Mouse (Mus musculus) adrenal gland, adult 8-10 months (tissue): Measurements from ENCODE around the gene Npr3. TPM values are rescaled to one million over a fixed set of nuclear protein-coding genes. Genes with fewer than 3 reads are reported as not detected.

ENCODE experiments used
- total RNA-seq, 4 experiments: library from RNA; stranded (reverse); gene quantifications; 2 replicates each; pipeline ENCODE4 v1.2.4; 2022

Npr3 gene
- total RNA-seq, 4 experiments from 2014 or later: 12.6 to 98.6 (median 31.9) TPM

Other genes with a start within 250 kb of the Npr3 start
- 100 to 1,000 TPM; 132 to 209 (median 154) TPM for gene Sub1, start 89.7 kb upstream of the Npr3 start, total RNA-seq
- gene Zfr, start 210.5 kb upstream of the Npr3 start, total RNA-seq: 100 to 1,000 TPM; 109 to 191 (median 172) TPM